Comparison of ENCODE assay signal across 8 mouse cellular contexts in the genomic region with DNA sequence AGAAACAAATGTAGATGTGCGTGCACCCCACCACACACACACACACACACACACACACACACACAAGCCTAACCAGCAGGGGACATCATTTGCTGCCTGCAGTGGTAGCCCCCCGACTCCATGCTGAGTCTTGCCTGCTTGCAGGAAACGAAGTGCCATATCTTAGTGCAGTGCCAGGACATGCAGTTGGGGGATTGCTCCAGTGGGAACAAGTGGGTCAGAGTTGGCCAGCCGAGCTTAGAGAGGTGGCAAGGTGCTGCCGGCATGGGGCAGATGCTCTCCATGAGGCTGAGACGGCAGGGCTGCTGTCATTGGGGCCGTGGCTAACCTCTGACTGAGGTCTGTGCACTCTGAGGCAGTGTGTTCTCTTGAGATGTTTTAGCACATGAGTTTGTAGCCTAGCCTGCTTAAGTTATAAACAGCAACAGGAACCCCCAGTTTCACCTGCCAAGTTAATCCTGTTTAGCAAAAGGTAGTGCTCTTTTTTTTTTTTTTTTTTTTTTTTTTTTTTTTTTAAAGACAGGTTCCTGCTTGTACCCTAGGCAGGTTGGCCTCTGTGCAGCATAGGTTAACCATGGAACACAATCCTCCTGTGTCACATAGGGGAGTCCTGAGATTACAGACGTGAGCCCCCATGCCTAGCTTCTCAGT. TPM values are rescaled to one million over a fixed set of nuclear protein-coding genes. Genes with fewer than 3 reads are reported as not detected.
A peak's percentile ranks its signal among the peaks of the same experiment; 100 is the strongest.
DNase-seq lines count a peak whose midpoint lies in the region; ATAC-seq lines count a peak whose summit lies in the region.

No protein-coding gene starts in this region.

- no peak overlapping the region; the same call in 1 of the 2 replicates for H3K4me2 ChIP-seq in lung, embryonic 15.5 days
- H3K4me2 ChIP-seq in intestine, embryonic 16.5 days (ENCODE audit: low read depth, low read length), result peak overlapping the region; percentile 88

- H3K9me3 ChIP-seq in lung, embryonic 15.5 days, result no peaks in the 10 kb centered on the region
- no peaks in the 10 kb centered on the region for H3K9me3 ChIP-seq in intestine, embryonic 16.5 days (ENCODE audit: control insufficient read depth, low read length)

- 71% methylated on average over 8 of the region's 8 CpGs for WGBS in lung, embryonic 15.5 days
- WGBS in intestine, embryonic 16.5 days, result 63% methylated on average over 8 of the region's 8 CpGs

- no peak for ATAC-seq in CD4-positive, CD25-positive, alpha-beta regulatory T cell, adult 4 months
- ATAC-seq in lung, embryonic 15.5 days (ENCODE audit: borderline replicate concordance, extremely low read depth, low FRiP score, low TSS enrichment), result no peak
- no peak for ATAC-seq in intestine, embryonic 16.5 days

- intact Hi-C loops in left cerebral cortex, postnatal 25 days (cut with DNase I), result no loop called here

- peak overlapping the region; percentile 0; the same call in 1 of the 2 replicates for H3K4me3 ChIP-seq in lung, embryonic 15.5 days
- peak overlapping the region; percentile 90 for H3K4me3 ChIP-seq in intestine, embryonic 16.5 days (ENCODE audit: low read length)

- peaks cover 36% of the 10 kb centered on the region for H3K4me1 ChIP-seq in lung, embryonic 15.5 days
- peaks cover 46% of the 10 kb centered on the region for H3K4me1 ChIP-seq in intestine, embryonic 16.5 days (ENCODE audit: control insufficient read depth, insufficient read depth, low read length)

- no peak overlapping the region for H3K27ac ChIP-seq in lung, embryonic 15.5 days
- H3K27ac ChIP-seq in intestine, embryonic 16.5 days (ENCODE audit: low read length), result peak overlapping the region; percentile 41; the same call in 1 of the 2 replicates

- no peaks in the 10 kb centered on the region for H3K36me3 ChIP-seq in lung, embryonic 15.5 days
- H3K36me3 ChIP-seq in intestine, embryonic 16.5 days (ENCODE audit: control insufficient read depth, insufficient read depth, low read length), result peaks cover 2% of the 10 kb centered on the region; the same call in 1 of the 2 replicates
- H3K36me3 ChIP-seq in splenic B cell, adult 2 months (ENCODE audit: control insufficient read depth, insufficient read depth, low read length, poor library complexity, severe bottlenecking), result 0 out of 2 replicates have a peak, but pooled peaks cover 1% of the 10 kb centered on the region

- H3K27me3 ChIP-seq in lung, embryonic 15.5 days, result no peaks in the 10 kb centered on the region
- H3K27me3 ChIP-seq in intestine, embryonic 16.5 days (replicated peaks; ENCODE audit: control insufficient read depth, insufficient read depth, low read length), result no peaks in the 10 kb centered on the region
- H3K27me3 ChIP-seq in splenic B cell, adult 2 months (ENCODE audit: control insufficient read depth, insufficient read depth, low read length, poor library complexity, severe bottlenecking), result no peaks in the 10 kb centered on the region

- DNase-seq in CD4-positive, CD25-positive, alpha-beta regulatory T cell, adult 2 months (ENCODE audit: low read depth, low spot score), result peak; percentile 31
- DNase-seq in lung, postnatal 36 days, result no peak
- peak; percentile 47 for DNase-seq in splenic B cell, adult 2 months (ENCODE audit: low read depth, low spot score)
- no peak for DNase-seq in ovary, postnatal 10 days (ENCODE audit: low spot score)
- no peak for DNase-seq in left cerebral cortex, postnatal 25 days (ENCODE audit: low spot score in 2 of 2)

- peak overlapping the region; percentile 8; the same call in 1 of the 2 replicates for H3K9ac ChIP-seq in lung, embryonic 15.5 days
- peak overlapping the region; percentile 97 for H3K9ac ChIP-seq in intestine, embryonic 16.5 days (ENCODE audit: low read depth, low read length)

RNA-seq across cellular contexts. Expression of gene Psap, which starts 2.0 kb away (rescaled TPM):
- 100 to 1,000 TPM in 1 of 2 experiments, 10 to 100 TPM in 1; 89.0 to 427 TPM for polyA plus RNA-seq in CD4-positive, CD25-positive, alpha-beta regulatory T cell, adult 4 months (2017; shearing (Covaris generic))
- 118 and 124 TPM in 2 replicates for polyA plus RNA-seq in lung, embryonic 15.5 days (2015; fragmentation: Nextera tagmentation; extraction: Ambion mirVana)
- 178 and 187 TPM in 2 replicates for polyA plus RNA-seq in intestine, embryonic 16.5 days (2015; fragmentation: Nextera tagmentation; extraction: Ambion mirVana)
- 1,000 to 10,000 TPM; 1,491 to 1,558 TPM for total RNA-seq in left cerebral cortex, postnatal 25 days (2021)

Comparison
In these comparisons a context has a peak if more than half of its experiments do, and no peak if none do; other contexts are left out.
1. DNase-seq: peak in CD4-positive, CD25-positive, alpha-beta regulatory T cell, adult 2 months (single experiment) and splenic B cell, adult 2 months (single experiment); none in lung, postnatal 36 days (single experiment), ovary, postnatal 10 days (single experiment) and left cerebral cortex, postnatal 25 days (0 of 2).